Mouse (Mus musculus) lung, adult 2 months (tissue): ENCODE measurements around the gene Tas2r143.

ENCODE experiments used
- CTCF ChIP-seq: fragments of 200-500 bp; IDR thresholded peaks from 2 replicates; pipeline ENCODE4 v1.5.1; 2011; ENCODE audit warnings: mild to moderate bottlenecking, low read length, control low read depth; ENCODE audit not compliant: insufficient read depth
- POLR2A ChIP-seq: fragments of 200-500 bp; IDR thresholded peaks from 2 replicates; pipeline ENCODE4 v1.6.1; 2011; ENCODE audit warnings: low read depth, mild to moderate bottlenecking, control low read depth, low read length, borderline replicate concordance; ENCODE audit errors: extremely low read depth

- no peak for TF ChIP-seq CTCF
- no peak for TF ChIP-seq POLR2A
These were observed 22.8 kb upstream of the Tas2r143 start for GRCm38 (mm10) chr6:42377280-42377679.
